Mouse (Mus musculus) C2C12 (cell line): ENCODE measurements around the gene Rad9b. TPM values are rescaled to one million over a fixed set of nuclear protein-coding genes. Genes with fewer than 3 reads are reported as not detected.

ENCODE experiments used
- H3K27me3 ChIP-seq: one replicate; pipeline ENCODE4 v1.6.1; 2011; ENCODE audit not compliant: control insufficient read depth, insufficient read depth, insufficient read length
- H3K36me3 ChIP-seq: one replicate; pipeline ENCODE4 v1.6.1; 2011; ENCODE audit not compliant: control insufficient read depth, insufficient read depth
- H3K4me3 ChIP-seq: one replicate; pipeline ENCODE4 v1.5.1; 2011; ENCODE audit warnings: mild to moderate bottlenecking, control low read depth; ENCODE audit not compliant: poor library complexity, insufficient read depth, severe bottlenecking
- H3K79me2 ChIP-seq: one replicate; pipeline ENCODE4 v1.6.1; 2011; ENCODE audit not compliant: control insufficient read depth, insufficient read depth
- H3K79me3 ChIP-seq: one replicate; pipeline ENCODE4 v1.6.1; 2011; ENCODE audit warnings: low read depth, control low read depth
- H3ac ChIP-seq: one replicate; pipeline ENCODE3; 2011; ENCODE audit warnings: low read depth; ENCODE audit not compliant: control insufficient read depth, insufficient read length
- CEBPB ChIP-seq: IDR thresholded peaks from one replicate; pipeline ENCODE4 v1.6.1; 2011; ENCODE audit warnings: low read depth, mild to moderate bottlenecking, control low read depth, moderate library complexity
- CTCF ChIP-seq: IDR thresholded peaks from one replicate; pipeline ENCODE4 v1.5.1; 2011; ENCODE audit not compliant: control insufficient read depth, insufficient read depth, insufficient read length
- FOSL1 ChIP-seq: IDR thresholded peaks from one replicate; pipeline ENCODE4 v1.8.0; 2011; ENCODE audit warnings: mild to moderate bottlenecking, low read length; ENCODE audit not compliant: poor library complexity, insufficient read depth, severe bottlenecking
- MAX ChIP-seq: IDR thresholded peaks from one replicate; pipeline ENCODE4 v1.6.1; 2011; ENCODE audit warnings: mild to moderate bottlenecking, control low read depth
- MYOD1 ChIP-seq: IDR thresholded peaks from one replicate; pipeline ENCODE4 v1.6.1; 2011; ENCODE audit warnings: low read depth; ENCODE audit not compliant: control insufficient read depth, insufficient read length
- MYOG ChIP-seq: IDR thresholded peaks from one replicate; pipeline ENCODE4 v1.6.1; 2011; ENCODE audit not compliant: control insufficient read depth, insufficient read length; ENCODE audit errors: extremely low read depth
- USF1 ChIP-seq: IDR thresholded peaks from one replicate; pipeline ENCODE4 v1.6.1; 2011; ENCODE audit warnings: low read depth, mild to moderate bottlenecking, control low read depth, moderate library complexity
- polyA plus RNA-seq: library from polyadenylated mRNA; unstranded; fragments of >200 nt; fragmentation: generic; extraction: Trizol; gene quantifications from one replicate; pipeline ENCODE4 v1.2.1, GENCODE M21; 2012; ENCODE audit warnings: missing spikeins

The Rad9b gene
- polyA plus RNA-seq, 1 experiment: 0.73 TPM

- H3K79me3 ChIP-seq: peaks cover 6% of the 10 kb centered on the region
- peaks cover 10% of the 10 kb centered on the region for H3K79me2 ChIP-seq
- TF ChIP-seq MYOD1 (no peak), MAX (no peak), FOSL1 (no peak), USF1 (no peak), MYOG (no peak), CTCF (no peak), CEBPB (no peak)
- peaks cover 34% of the 10 kb centered on the region for H3K36me3 ChIP-seq
- H3ac ChIP-seq: no peak overlapping the region
- H3K4me3 ChIP-seq: no peak overlapping the region
- no peaks in the 10 kb centered on the region for H3K27me3 ChIP-seq
Measured at GRCm38 (mm10) chr5:122378171-122378570, 24.1 kb upstream of the Rad9b start.

GRCm38 (mm10) chr5:122377101-122377833 lies 23.2 kb upstream of the Rad9b start:
- H3K36me3 ChIP-seq: peaks cover 32% of the 10 kb centered on the region

GRCm38 (mm10) chr5:122372878-122373277 lies 18.8 kb upstream of the Rad9b start:
- peak overlapping the region; percentile 66 for H3ac ChIP-seq

More at GRCm38 (mm10) chr5:122377101-122377833, 23.2 kb upstream of the Rad9b start:
- Histone ChIP-seq H3K4me3 (no peak overlapping the region), H3K79me3 (peaks cover 13% of the 10 kb centered on the region), H3ac (no peak overlapping the region), H3K27me3 (no peaks in the 10 kb centered on the region), H3K79me2 (peaks cover 18% of the 10 kb centered on the region)
- TF ChIP-seq MYOD1 (no peak), CEBPB (no peak), FOSL1 (no peak), USF1 (no peak), MAX (no peak), CTCF (no peak), MYOG (no peak)

GRCm38 (mm10) chr5:122372192-122372769 lies 18.2 kb upstream of the Rad9b start, which contains the start of gene Fam216a:
TSS of gene Fam216a (minus strand) at chr5:122372364.
- peaks cover 32% of the 10 kb centered on the region for H3K36me3 ChIP-seq
- peaks cover 23% of the 10 kb centered on the region for H3K79me3 ChIP-seq
- TF ChIP-seq MYOG: no peak
- TF ChIP-seq MAX: peak; percentile 97
- TF ChIP-seq USF1: peak; percentile 37
- no peaks in the 10 kb centered on the region for H3K27me3 ChIP-seq
- peak within 1 kb of the TSS; percentile 93 for H3ac ChIP-seq
- peak within 1 kb of the TSS; percentile 74 for H3K4me3 ChIP-seq
- peaks cover 39% of the 10 kb centered on the region for H3K79me2 ChIP-seq

More at GRCm38 (mm10) chr5:122372878-122373277, 18.8 kb upstream of the Rad9b start:
- TF ChIP-seq MAX: no peak
- no peak for TF ChIP-seq CEBPB
- no peak for TF ChIP-seq MYOD1
- no peak for TF ChIP-seq MYOG
- TF ChIP-seq USF1: no peak
- no peak for TF ChIP-seq FOSL1
- TF ChIP-seq CTCF: no peak
- peaks cover 39% of the 10 kb centered on the region for H3K79me2 ChIP-seq
- H3K27me3 ChIP-seq: no peaks in the 10 kb centered on the region
- H3K4me3 ChIP-seq: peak overlapping the region; percentile 74
- H3K79me3 ChIP-seq: peaks cover 23% of the 10 kb centered on the region
- peaks cover 27% of the 10 kb centered on the region for H3K36me3 ChIP-seq

- Histone ChIP-seq H3K79me2 (peaks cover 39% of the 10 kb centered on the region), H3K27me3 (no peaks in the 10 kb centered on the region), H3K4me3 (peak within 1 kb of the TSS; percentile 74), H3K79me3 (peaks cover 23% of the 10 kb centered on the region), H3ac (peak within 1 kb of the TSS; percentile 93), H3K36me3 (peaks cover 38% of the 10 kb centered on the region)
- TF ChIP-seq CTCF: no peak
- no peak for TF ChIP-seq MYOG
- TF ChIP-seq MAX: no peak
- no peak for TF ChIP-seq USF1
- no peak for TF ChIP-seq FOSL1
- no peak for TF ChIP-seq MYOD1
- no peak for TF ChIP-seq CEBPB
Measured at GRCm38 (mm10) chr5:122371591-122372191, 17.7 kb upstream of the Rad9b start, which contains the start of gene Gpn3. TSS of gene Gpn3 (plus strand) at chr5:122371876.
